Mouse (Mus musculus) liver, embryonic 14.5 days (tissue): ENCODE measurements around the gene Cfap221. TPM values are rescaled to one million over a fixed set of nuclear protein-coding genes. Genes with fewer than 3 reads are reported as not detected.

Experiments
- ATAC-seq: fragments of 200-750 bp; cut with Nextera tagmentation; 2 replicates; pipeline ENCODE4 v1.8.0; 2017; ENCODE audit warnings: moderate number of reproducible peaks, mild to moderate bottlenecking, moderate library complexity; ENCODE audit not compliant: insufficient read depth
- DNase-seq, 3 experiments: peaks; one replicate each; pipeline ENCODE4 v3.0.0-alpha.2; 2012 to 2013; ENCODE audit warnings: low read depth in 3 of 3, low spot score in 3 of 3
- H3K27ac ChIP-seq: fragments of 300-500 bp; sonication (generic); 2 replicates; pipeline ENCODE4 v1.5.1; 2014; ENCODE audit warnings: moderate library complexity, mild to moderate bottlenecking, control low read depth, inconsistent platforms
- H3K27me3 ChIP-seq: fragments of 300-500 bp; sonication (generic); 2 replicates; pipeline ENCODE4 v1.6.1; 2014; ENCODE audit warnings: mild to moderate bottlenecking, low read length, moderate library complexity; ENCODE audit not compliant: control insufficient read depth, insufficient read depth
- H3K36me3 ChIP-seq: fragments of 300-500 bp; sonication (generic); replicated peaks from 2 replicates; pipeline ENCODE4 v1.6.1; 2014; ENCODE audit warnings: low read depth; ENCODE audit not compliant: control insufficient read depth, insufficient read depth
- H3K4me1 ChIP-seq, 2 experiments: fragments of 200-500 bp in 1 of 2; fragments of 300-500 bp in 1 of 2; sonication (generic) in 1 of 2; replicated peaks; 2 replicates each; pipeline ENCODE4 v1.6.1; 2012 to 2014; ENCODE audit warnings: antibody characterized with exemption in 1 of 2, inconsistent platforms in 1 of 2, low read length in 1 of 2; ENCODE audit not compliant: control insufficient read depth in 2 of 2, insufficient read depth in 2 of 2
- H3K4me2 ChIP-seq: fragments of 300-500 bp; sonication (generic); 2 replicates; pipeline ENCODE4 v1.6.1; 2014; ENCODE audit warnings: low read depth, mild to moderate bottlenecking, control low read depth, moderate library complexity
- H3K4me3 ChIP-seq, 2 experiments: fragments of 200-500 bp in 1 of 2; fragments of 300-500 bp in 1 of 2; sonication (generic) in 1 of 2; 2 replicates each; pipeline ENCODE4 v1.5.1; 2012 to 2014; ENCODE audit warnings: low read depth in 2 of 2, low read length in 2 of 2, mild to moderate bottlenecking in 2 of 2, control low read depth in 1 of 2, inconsistent platforms in 1 of 2, moderate library complexity in 1 of 2; ENCODE audit not compliant: insufficient read depth in 1 of 2
- H3K9ac ChIP-seq: fragments of 300-500 bp; sonication (generic); replicated peaks from 2 replicates; pipeline ENCODE4 v1.6.1; 2014; ENCODE audit warnings: mild to moderate bottlenecking, control low read depth, moderate library complexity
- H3K9me3 ChIP-seq: fragments of 300-500 bp; sonication (generic); 2 replicates; pipeline ENCODE4 v1.6.1; 2016; ENCODE audit warnings: low read length, mixed read lengths; ENCODE audit not compliant: control insufficient read depth
- CTCF ChIP-seq: IDR thresholded peaks from 2 replicates; pipeline ENCODE4 v1.5.1; 2016; ENCODE audit warnings: antibody characterized with exemption, low read depth, control low read depth
- EP300 ChIP-seq: IDR thresholded peaks from 2 replicates; pipeline ENCODE4 v1.6.1; 2016; ENCODE audit warnings: antibody characterized with exemption, low read depth
- WGBS: fragments of 180-500 bp; shearing (Covaris S2); extraction: QIAGEN DNeasy Blood & Tissue Kit; methylation state at CpG from one replicate; pipeline ENCODE4 v1.1.7; 2014; ENCODE audit not compliant: insufficient replicate concordance; 5-methylcytosine and 5-hydroxymethylcytosine counted together
- polyA plus RNA-seq, 2 experiments: library from polyadenylated mRNA; depleted of rRNA in 1 of 2; stranded (reverse) in 1 of 2; unstranded in 1 of 2; fragments of >200 nt; fragmentation: Nextera tagmentation in 1 of 2; extraction: Ambion mirVana in 1 of 2; gene quantifications; 2 replicates each; pipeline versions ENCODE4 v1.2.1 to v1.2.3; 2012 to 2014

Cfap221 gene
- polyA plus RNA-seq, 2 experiments = not detected

GRCm38 (mm10) chr1:120007851-120008588 is 11.0 kb upstream of the Cfap221 start:
- no peak overlapping the region for H3K9ac ChIP-seq
- H3K27me3 ChIP-seq = peaks cover 19% of the 10 kb centered on the region
- H3K4me3 ChIP-seq = no peak overlapping the region
- ATAC-seq (no peak), DNase-seq (no peak)
- no peak overlapping the region for H3K27ac ChIP-seq
- H3K9me3 ChIP-seq = no peaks in the 10 kb centered on the region
- H3K4me1 ChIP-seq = no peaks in the 10 kb centered on the region
- no peaks in the 10 kb centered on the region for H3K36me3 ChIP-seq
- WGBS = 25% methylated on average over 11 of the region's 11 CpGs
- peak overlapping the region; percentile 31; the same call in 1 of the 2 replicates for H3K4me2 ChIP-seq
- TF ChIP-seq CTCF (no peak), EP300 (no peak)

GRCm38 (mm10) chr1:120006844-120007790 is 10.1 kb upstream of the Cfap221 start, which contains the start of gene Sctr:
Gene Sctr, plus strand, starts transcription at chr1:120006894.
- H3K4me3 ChIP-seq = peak within 1 kb of the TSS in 1 of 2 experiments; percentile 25; a peak in 1 of 4 replicates
- no peak within 1 kb of the TSS for H3K27ac ChIP-seq
- 2% methylated on average over 39 of the region's 39 CpGs for WGBS
- no peaks in the 10 kb centered on the region for H3K9me3 ChIP-seq
- no peak for DNase-seq
- H3K9ac ChIP-seq = no peak within 1 kb of the TSS
- no peak for ATAC-seq
- TF ChIP-seq EP300 = no peak
- no peak for TF ChIP-seq CTCF
- H3K4me1 ChIP-seq = no peaks in the 10 kb centered on the region
- peaks cover 19% of the 10 kb centered on the region for H3K27me3 ChIP-seq
- peak within 1 kb of the TSS; percentile 31 for H3K4me2 ChIP-seq
- H3K36me3 ChIP-seq = no peaks in the 10 kb centered on the region

- Histone ChIP-seq H3K27me3 (no peaks in the 10 kb centered on the region), H3K9ac (no peak overlapping the region), H3K4me2 (peak overlapping the region; percentile 57), H3K4me1 (0 out of 4 replicates have a peak, but pooled peaks cover 0 to 2% of the 10 kb centered on the region in 2 experiments), H3K4me3 (no peak overlapping the region; a peak in 1 of 4 replicates), H3K9me3 (no peaks in the 10 kb centered on the region), H3K27ac (no peak overlapping the region), H3K36me3 (no peaks in the 10 kb centered on the region)
- 27% methylated on average over 5 of the region's 5 CpGs for WGBS
- DNase-seq = no peak
- TF ChIP-seq CTCF (peak; percentile 31; the same call in 1 of the 2 replicates), EP300 (no peak)
- no peak for ATAC-seq
These were observed 610 bp upstream of the Cfap221 start for GRCm38 (mm10) chr1:119997644-119998043.

GRCm38 (mm10) chr1:119986555-119986954 is 10.5 kb downstream of the Cfap221 start:
- H3K9ac ChIP-seq = no peak overlapping the region
- no peak for TF ChIP-seq EP300
- TF ChIP-seq CTCF = no peak
- H3K4me2 ChIP-seq = no peak overlapping the region
- no peak overlapping the region for H3K27ac ChIP-seq
- no peak overlapping the region for H3K4me3 ChIP-seq
- no peak for ATAC-seq
- 66% methylated on average over 5 of the region's 5 CpGs for WGBS
- DNase-seq = no peak
- no peaks in the 10 kb centered on the region for H3K27me3 ChIP-seq
- no peaks in the 10 kb centered on the region for H3K9me3 ChIP-seq
- no peaks in the 10 kb centered on the region for H3K4me1 ChIP-seq
- H3K36me3 ChIP-seq = no peaks in the 10 kb centered on the region

- Histone ChIP-seq H3K4me2 (no peak overlapping the region), H3K4me1 (no peaks in the 10 kb centered on the region), H3K9ac (no peak overlapping the region), H3K9me3 (no peaks in the 10 kb centered on the region), H3K4me3 (no peak overlapping the region), H3K27ac (no peak overlapping the region), H3K27me3 (no peaks in the 10 kb centered on the region), H3K36me3 (no peaks in the 10 kb centered on the region)
- WGBS = 44% methylated on average over 4 of the region's 4 CpGs
- DNase-seq (no peak), ATAC-seq (no peak)
- TF ChIP-seq CTCF = no peak
- no peak for TF ChIP-seq EP300
These were observed 21.9 kb downstream of the Cfap221 start for GRCm38 (mm10) chr1:119975141-119975540.
